Mouse (Mus musculus) C2C12 (cell line): ENCODE results near the gene Slc13a2. TPM values are rescaled to one million over a fixed set of nuclear protein-coding genes. Genes with fewer than 3 reads are reported as not detected.

Experiments
- H3K27me3 ChIP-seq: one replicate; pipeline ENCODE4 v1.6.1; 2011; ENCODE audit not compliant: control insufficient read depth, insufficient read depth, insufficient read length
- H3K36me3 ChIP-seq: one replicate; pipeline ENCODE4 v1.6.1; 2011; ENCODE audit not compliant: control insufficient read depth, insufficient read depth
- H3K4me3 ChIP-seq: one replicate; pipeline ENCODE4 v1.5.1; 2011; ENCODE audit warnings: mild to moderate bottlenecking, control low read depth; ENCODE audit not compliant: poor library complexity, insufficient read depth, severe bottlenecking
- H3K79me2 ChIP-seq: one replicate; pipeline ENCODE4 v1.6.1; 2011; ENCODE audit not compliant: control insufficient read depth, insufficient read depth
- H3K79me3 ChIP-seq: one replicate; pipeline ENCODE4 v1.6.1; 2011; ENCODE audit warnings: low read depth, control low read depth
- H3ac ChIP-seq: one replicate; pipeline ENCODE3; 2011; ENCODE audit warnings: low read depth; ENCODE audit not compliant: control insufficient read depth, insufficient read length
- CEBPB ChIP-seq: IDR thresholded peaks from one replicate; pipeline ENCODE4 v1.6.1; 2011; ENCODE audit warnings: low read depth, mild to moderate bottlenecking, control low read depth, moderate library complexity
- CTCF ChIP-seq: IDR thresholded peaks from one replicate; pipeline ENCODE4 v1.5.1; 2011; ENCODE audit not compliant: control insufficient read depth, insufficient read depth, insufficient read length
- FOSL1 ChIP-seq: IDR thresholded peaks from one replicate; pipeline ENCODE4 v1.8.0; 2011; ENCODE audit warnings: mild to moderate bottlenecking, low read length; ENCODE audit not compliant: poor library complexity, insufficient read depth, severe bottlenecking
- MAX ChIP-seq: IDR thresholded peaks from one replicate; pipeline ENCODE4 v1.6.1; 2011; ENCODE audit warnings: mild to moderate bottlenecking, control low read depth
- MYOD1 ChIP-seq: IDR thresholded peaks from one replicate; pipeline ENCODE4 v1.6.1; 2011; ENCODE audit warnings: low read depth; ENCODE audit not compliant: control insufficient read depth, insufficient read length
- MYOG ChIP-seq: IDR thresholded peaks from one replicate; pipeline ENCODE4 v1.6.1; 2011; ENCODE audit not compliant: control insufficient read depth, insufficient read length; ENCODE audit errors: extremely low read depth
- USF1 ChIP-seq: IDR thresholded peaks from one replicate; pipeline ENCODE4 v1.6.1; 2011; ENCODE audit warnings: low read depth, mild to moderate bottlenecking, control low read depth, moderate library complexity
- polyA plus RNA-seq: library from polyadenylated mRNA; unstranded; fragments of >200 nt; fragmentation: generic; extraction: Trizol; gene quantifications from one replicate; pipeline ENCODE4 v1.2.1, GENCODE M21; 2012; ENCODE audit warnings: missing spikeins

The Slc13a2 gene
- polyA plus RNA-seq, 1 experiment: not detected

GRCm38 (mm10) chr11:78397397-78397796 is 24.6 kb downstream of the Slc13a2 start:
- peak; percentile 61 for TF ChIP-seq CTCF
- TF ChIP-seq CEBPB: no peak

GRCm38 (mm10) chr11:78396950-78397349 is 25.1 kb downstream of the Slc13a2 start:
- no peaks in the 10 kb centered on the region for H3K79me3 ChIP-seq
- H3K4me3 ChIP-seq: no peak overlapping the region
- TF ChIP-seq CEBPB (no peak), MAX (no peak), FOSL1 (no peak), MYOG (no peak), CTCF (no peak), MYOD1 (no peak), USF1 (no peak)
- H3K79me2 ChIP-seq: no peaks in the 10 kb centered on the region
- H3K36me3 ChIP-seq: no peaks in the 10 kb centered on the region
- no peaks in the 10 kb centered on the region for H3K27me3 ChIP-seq
- no peak overlapping the region for H3ac ChIP-seq

More at GRCm38 (mm10) chr11:78397397-78397796, 24.6 kb downstream of the Slc13a2 start:
- no peak overlapping the region for H3K4me3 ChIP-seq
- no peaks in the 10 kb centered on the region for H3K79me2 ChIP-seq
- no peaks in the 10 kb centered on the region for H3K79me3 ChIP-seq
- H3K36me3 ChIP-seq: no peaks in the 10 kb centered on the region
- H3ac ChIP-seq: no peak overlapping the region
- no peaks in the 10 kb centered on the region for H3K27me3 ChIP-seq

GRCm38 (mm10) chr11:78392728-78393127 is 29.3 kb downstream of the Slc13a2 start:
- Histone ChIP-seq H3K4me3 (no peak overlapping the region), H3K79me2 (no peaks in the 10 kb centered on the region), H3K36me3 (no peaks in the 10 kb centered on the region), H3ac (no peak overlapping the region), H3K79me3 (no peaks in the 10 kb centered on the region), H3K27me3 (no peaks in the 10 kb centered on the region)
- TF ChIP-seq MYOD1 (no peak), FOSL1 (no peak), USF1 (no peak), CTCF (no peak), MYOG (no peak), CEBPB (no peak), MAX (no peak)

- no peak for TF ChIP-seq FOSL1
- no peak for TF ChIP-seq MYOG
- no peak for TF ChIP-seq MYOD1
- TF ChIP-seq CEBPB: no peak
- Histone ChIP-seq H3K4me3 (no peak within 1 kb of the TSS), H3K79me2 (no peaks in the 10 kb centered on the region), H3K79me3 (no peaks in the 10 kb centered on the region), H3K36me3 (no peaks in the 10 kb centered on the region), H3ac (no peak within 1 kb of the TSS), H3K27me3 (no peaks in the 10 kb centered on the region)
Observed at GRCm38 (mm10) chr11:78386508-78387043, 35.4 kb downstream of the Slc13a2 start, which contains the start of gene Foxn1. Foxn1 (minus strand) TSS chr11:78386558.

- Histone ChIP-seq H3K79me2 (no peaks in the 10 kb centered on the region), H3K79me3 (no peaks in the 10 kb centered on the region), H3K27me3 (no peaks in the 10 kb centered on the region), H3K36me3 (no peaks in the 10 kb centered on the region), H3ac (no peak overlapping the region), H3K4me3 (no peak overlapping the region)
- TF ChIP-seq CEBPB (no peak), MYOD1 (peak; percentile 34)
Observed at GRCm38 (mm10) chr11:78385776-78386175, 36.2 kb downstream of the Slc13a2 start.

GRCm38 (mm10) chr11:78382701-78383100 is 39.3 kb downstream of the Slc13a2 start:
- no peak overlapping the region for H3K4me3 ChIP-seq
- no peaks in the 10 kb centered on the region for H3K36me3 ChIP-seq
- peak; percentile 76 for TF ChIP-seq MYOD1
- no peak for TF ChIP-seq MAX
- TF ChIP-seq FOSL1: peak; percentile 88
- no peaks in the 10 kb centered on the region for H3K27me3 ChIP-seq
- H3K79me3 ChIP-seq: no peaks in the 10 kb centered on the region
- no peaks in the 10 kb centered on the region for H3K79me2 ChIP-seq
- no peak overlapping the region for H3ac ChIP-seq
